Mouse (Mus musculus) lung, embryonic 16.5 days (tissue): ENCODE measurements around the gene Atp8b4. TPM values are rescaled to one million over a fixed set of nuclear protein-coding genes. Genes with fewer than 3 reads are reported as not detected.

Source experiments
- ATAC-seq: fragments of 200-750 bp; cut with Nextera tagmentation; 2 replicates; pipeline ENCODE4 v1.8.0; 2017; ENCODE audit warnings: low read depth, mild to moderate bottlenecking, moderate library complexity
- H3K27ac ChIP-seq: fragments of 300-500 bp; sonication (generic); 2 replicates; pipeline ENCODE4 v1.5.1; 2014; ENCODE audit warnings: mild to moderate bottlenecking, control low read depth, low read length
- H3K27me3 ChIP-seq: fragments of 300-500 bp; sonication (generic); 2 replicates; pipeline ENCODE4 v1.6.1; 2014; ENCODE audit warnings: low read depth, low read length, mixed read lengths; ENCODE audit not compliant: control insufficient read depth, insufficient read depth
- H3K36me3 ChIP-seq: fragments of 300-500 bp; sonication (generic); 2 replicates; pipeline ENCODE4 v1.6.1; 2014; ENCODE audit warnings: low read length; ENCODE audit not compliant: control insufficient read depth, insufficient read depth
- H3K4me1 ChIP-seq: fragments of 300-500 bp; sonication (generic); replicated peaks from 2 replicates; pipeline ENCODE4 v1.6.1; 2014; ENCODE audit warnings: low read length, mixed read lengths; ENCODE audit not compliant: control insufficient read depth, insufficient read depth
- H3K4me2 ChIP-seq: fragments of 300-500 bp; sonication (generic); 2 replicates; pipeline ENCODE4 v1.6.1; 2014; ENCODE audit warnings: low read depth, low read length, control low read depth
- H3K4me3 ChIP-seq: fragments of 300-500 bp; sonication (generic); 2 replicates; pipeline ENCODE4 v1.5.1; 2014; ENCODE audit warnings: mild to moderate bottlenecking, low read length, control low read depth
- H3K9ac ChIP-seq: fragments of 300-500 bp; sonication (generic); 2 replicates; pipeline ENCODE4 v1.6.1; 2014; ENCODE audit warnings: low read length, control low read depth
- H3K9me3 ChIP-seq: fragments of 300-500 bp; sonication (generic); 2 replicates; pipeline ENCODE4 v1.6.1; 2016; ENCODE audit warnings: low read length; ENCODE audit not compliant: control insufficient read depth
- WGBS: fragments of 180-500 bp; shearing (Covaris S2); extraction: QIAGEN DNeasy Blood & Tissue Kit; methylation state at CpG from one replicate; pipeline ENCODE4 v1.1.7; 2014; 5-methylcytosine and 5-hydroxymethylcytosine counted together
- polyA plus RNA-seq: library from polyadenylated mRNA; unstranded; fragments of >200 nt; fragmentation: Nextera tagmentation; extraction: Ambion mirVana; gene quantifications from 2 replicates; pipeline ENCODE4 v1.2.1, GENCODE M21; 2015

The Atp8b4 gene
- polyA plus RNA-seq, 1 experiment from 2014 or later = 1.1 TPM

- WGBS = 83% methylated on average over 7 of the region's 7 CpGs
- H3K9me3 ChIP-seq = no peaks in the 10 kb centered on the region
- H3K36me3 ChIP-seq = no peaks in the 10 kb centered on the region
Observed at GRCm38 (mm10) chr2:126340201-126340600, 160.3 kb downstream of the Atp8b4 start.

GRCm38 (mm10) chr2:126339516-126339915 lies 161.0 kb downstream of the Atp8b4 start:
- no peaks in the 10 kb centered on the region for H3K9me3 ChIP-seq
- no peak overlapping the region for H3K9ac ChIP-seq
- H3K27ac ChIP-seq = no peak overlapping the region
- no peaks in the 10 kb centered on the region for H3K36me3 ChIP-seq
- peak; percentile 41; the same call in 1 of the 2 replicates for ATAC-seq
- H3K4me3 ChIP-seq = no peak overlapping the region
- H3K4me2 ChIP-seq = no peak overlapping the region
- H3K27me3 ChIP-seq = no peaks in the 10 kb centered on the region
- H3K4me1 ChIP-seq = no peaks in the 10 kb centered on the region
- 70% methylated on average over 8 of the region's 8 CpGs for WGBS

More at GRCm38 (mm10) chr2:126340201-126340600, 160.3 kb downstream of the Atp8b4 start:
- Histone ChIP-seq H3K4me3 (no peak overlapping the region), H3K27me3 (no peaks in the 10 kb centered on the region), H3K4me1 (no peaks in the 10 kb centered on the region), H3K4me2 (no peak overlapping the region), H3K9ac (no peak overlapping the region), H3K27ac (no peak overlapping the region)
- no peak for ATAC-seq

GRCm38 (mm10) chr2:126337143-126337542 lies 163.3 kb downstream of the Atp8b4 start:
- 75% methylated on average over 5 of the region's 5 CpGs for WGBS
- Histone ChIP-seq H3K4me3 (no peak overlapping the region), H3K27ac (no peak overlapping the region), H3K9me3 (no peaks in the 10 kb centered on the region), H3K4me1 (no peaks in the 10 kb centered on the region), H3K36me3 (no peaks in the 10 kb centered on the region), H3K9ac (no peak overlapping the region), H3K27me3 (no peaks in the 10 kb centered on the region), H3K4me2 (no peak overlapping the region)
- ATAC-seq = no peak

GRCm38 (mm10) chr2:126331794-126332193 lies 168.7 kb downstream of the Atp8b4 start:
- no peak overlapping the region for H3K27ac ChIP-seq
- no peaks in the 10 kb centered on the region for H3K27me3 ChIP-seq
- H3K9me3 ChIP-seq = no peaks in the 10 kb centered on the region
- ATAC-seq = no peak
- no peak overlapping the region for H3K4me2 ChIP-seq
- no peak overlapping the region for H3K4me3 ChIP-seq
- H3K4me1 ChIP-seq = no peaks in the 10 kb centered on the region
- H3K9ac ChIP-seq = no peak overlapping the region
- no peaks in the 10 kb centered on the region for H3K36me3 ChIP-seq
- WGBS = 79% methylated on average over 3 of the region's 3 CpGs

- ATAC-seq = no peak
- WGBS = 72% methylated on average over 7 of the region's 7 CpGs
- Histone ChIP-seq H3K9me3 (no peaks in the 10 kb centered on the region), H3K27ac (no peak overlapping the region), H3K36me3 (no peaks in the 10 kb centered on the region), H3K4me3 (no peak overlapping the region), H3K9ac (no peak overlapping the region), H3K27me3 (no peaks in the 10 kb centered on the region), H3K4me2 (no peak overlapping the region), H3K4me1 (no peaks in the 10 kb centered on the region)
Observed at GRCm38 (mm10) chr2:126323206-126323605, 177.3 kb downstream of the Atp8b4 start.

- no peak overlapping the region for H3K4me3 ChIP-seq
- no peak for ATAC-seq
- no peaks in the 10 kb centered on the region for H3K9me3 ChIP-seq
- WGBS = 75% methylated on average over 15 of the region's 15 CpGs
- H3K36me3 ChIP-seq = no peaks in the 10 kb centered on the region
- no peak overlapping the region for H3K9ac ChIP-seq
- H3K4me1 ChIP-seq = no peaks in the 10 kb centered on the region
- no peak overlapping the region for H3K27ac ChIP-seq
- H3K27me3 ChIP-seq = no peaks in the 10 kb centered on the region
- H3K4me2 ChIP-seq = no peak overlapping the region
Observed at GRCm38 (mm10) chr2:126322631-126323031, 177.8 kb downstream of the Atp8b4 start.

GRCm38 (mm10) chr2:126318071-126318470 lies 182.4 kb downstream of the Atp8b4 start:
- no peak overlapping the region for H3K4me3 ChIP-seq
- H3K4me2 ChIP-seq = no peak overlapping the region
- WGBS = 85% methylated on average over 6 of the region's 6 CpGs
- no peaks in the 10 kb centered on the region for H3K36me3 ChIP-seq
- H3K27me3 ChIP-seq = no peaks in the 10 kb centered on the region
- H3K4me1 ChIP-seq = no peaks in the 10 kb centered on the region
- no peak overlapping the region for H3K9ac ChIP-seq
- ATAC-seq = no peak
- H3K27ac ChIP-seq = no peak overlapping the region
- no peaks in the 10 kb centered on the region for H3K9me3 ChIP-seq

- Histone ChIP-seq H3K4me2 (no peak overlapping the region), H3K36me3 (no peaks in the 10 kb centered on the region), H3K27me3 (no peaks in the 10 kb centered on the region), H3K4me1 (no peaks in the 10 kb centered on the region), H3K9me3 (no peaks in the 10 kb centered on the region), H3K9ac (no peak overlapping the region), H3K27ac (no peak overlapping the region), H3K4me3 (no peak overlapping the region)
- no peak for ATAC-seq
- 40% methylated on average over 3 of the region's 3 CpGs for WGBS
Observed at GRCm38 (mm10) chr2:126316942-126317341, 183.5 kb downstream of the Atp8b4 start.

- Histone ChIP-seq H3K4me3 (no peak overlapping the region), H3K4me2 (no peak overlapping the region), H3K9ac (no peak overlapping the region), H3K36me3 (no peaks in the 10 kb centered on the region), H3K27ac (no peak overlapping the region), H3K27me3 (no peaks in the 10 kb centered on the region), H3K4me1 (no peaks in the 10 kb centered on the region), H3K9me3 (no peaks in the 10 kb centered on the region)
- no peak for ATAC-seq
- 88% methylated on average over 2 of the region's 2 CpGs for WGBS
Observed at GRCm38 (mm10) chr2:126316346-126316745, 184.1 kb downstream of the Atp8b4 start.

- no peaks in the 10 kb centered on the region for H3K9me3 ChIP-seq
- H3K9ac ChIP-seq = no peak overlapping the region
- H3K36me3 ChIP-seq = no peaks in the 10 kb centered on the region
- no peak for ATAC-seq
- 60% methylated on average over 1 of the region's 1 CpGs for WGBS
- no peak overlapping the region for H3K27ac ChIP-seq
- H3K4me2 ChIP-seq = no peak overlapping the region
- no peaks in the 10 kb centered on the region for H3K4me1 ChIP-seq
- H3K27me3 ChIP-seq = no peaks in the 10 kb centered on the region
- no peak overlapping the region for H3K4me3 ChIP-seq
Observed at GRCm38 (mm10) chr2:126311056-126311455, 189.4 kb downstream of the Atp8b4 start.
